Mouse (Mus musculus): ENCODE measurements at regions not wholly inside any gene's neighbourhood (a gene's known extent, or its start where the extent isn't known, plus 50 kb on each side); places are given as distances from the start of the nearest gene placed in this dataset.

GRCm38 (mm10) chr4:54128717-54129698, 303.2 kb downstream of the Tmem38b start:
- no peak for TF ChIP-seq POLR2A (IDR thresholded peaks at IDR 0.05; ENCODE audit: low read depth, low read length)
- no peak for TF ChIP-seq CTCF (IDR thresholded peaks at IDR 0.05; ENCODE audit: extremely low read depth, insufficient read depth, insufficient read length, insufficient replicate concordance)

All from spleen, adult 2 months (tissue).